Comparison of ENCODE assay signal across 8 mouse cellular contexts in the genomic region with DNA sequence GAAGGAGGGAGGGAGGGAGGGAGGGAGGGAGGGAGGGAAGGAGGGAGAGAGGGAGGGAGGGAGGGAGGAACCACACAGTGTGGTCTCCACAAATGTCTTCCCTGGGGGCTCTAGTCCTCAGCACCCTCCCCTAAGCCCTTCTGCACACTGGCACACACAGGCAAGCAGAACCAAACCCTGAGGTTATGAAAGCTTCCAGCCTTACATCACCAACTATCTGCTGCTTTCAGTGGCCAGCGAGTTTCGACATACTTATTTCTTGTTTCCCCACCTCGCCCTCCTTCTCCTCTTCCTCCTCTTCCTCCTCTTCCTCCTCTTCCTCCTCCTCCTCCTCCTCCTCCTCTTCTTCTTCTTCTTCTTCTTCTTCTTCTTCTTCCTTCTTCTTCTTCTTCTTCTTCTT. TPM values are rescaled to one million over a fixed set of nuclear protein-coding genes. Genes with fewer than 3 reads are reported as not detected.
DNase-seq lines count a peak whose midpoint lies in the region; ATAC-seq and TF ChIP-seq lines count a peak whose summit lies in the region.
"Not testable (repeated sequence)": the region's sequence is repeated elsewhere in the genome, so short reads cannot be mapped to it uniquely, and the experiment has no call there.

No protein-coding gene starts in this region.

- H3K79me2 ChIP-seq in liver, adult 2 months (ENCODE audit: control insufficient read depth, insufficient read depth, low read length): not testable (repeated sequence)

- not testable (repeated sequence) for H3K4me2 ChIP-seq in liver, embryonic 16.5 days (ENCODE audit: low read depth, low read length)

- not testable (repeated sequence) for TF ChIP-seq CTCF in bone marrow macrophage, adult 2 months (IDR thresholded peaks at IDR 0.05; ENCODE audit: low read depth, low read length); liver, adult 2 months (IDR thresholded peaks at IDR 0.05; ENCODE audit: low read depth, low read length)

- not testable (repeated sequence) for H3K27me3 ChIP-seq in liver, adult 2 months (ENCODE audit: control insufficient read depth, insufficient read depth, low read length); liver, embryonic 16.5 days (ENCODE audit: control insufficient read depth, insufficient read depth, low read depth, low read length)

- not testable (repeated sequence) for H3K9ac ChIP-seq in liver, adult 2 months (ENCODE audit: low read depth, low read length); liver, embryonic 16.5 days (ENCODE audit: low read depth, low read length)

- peaks cover 46% of the 10 kb centered on the region for H3K4me1 ChIP-seq in bone marrow macrophage, adult 2 months (ENCODE audit: control insufficient read depth, insufficient read depth, low read length)
- peaks cover 31% of the 10 kb centered on the region for H3K4me1 ChIP-seq in liver, adult 2 months (ENCODE audit: control insufficient read depth, insufficient read depth, low read length)
- peaks cover 17% of the 10 kb centered on the region for H3K4me1 ChIP-seq in liver, embryonic 16.5 days (ENCODE audit: control insufficient read depth, low read depth, low read length)

- H3K9me3 ChIP-seq in liver, embryonic 16.5 days (replicated peaks; ENCODE audit: control insufficient read depth, low read length): not testable (repeated sequence)

- not testable (repeated sequence) for H3K36me3 ChIP-seq in liver, adult 2 months (ENCODE audit: control insufficient read depth, insufficient read depth, low read length); liver, embryonic 16.5 days (ENCODE audit: control insufficient read depth, insufficient read depth)

- peak; percentile 48 for DNase-seq in NIH3T3 (ENCODE audit: low read depth)
- DNase-seq in liver, adult 2 months (ENCODE audit: extremely low read depth, low read depth, low spot score): peak; percentile 81
- DNase-seq in lung, postnatal 25 days (ENCODE audit: low spot score): peak; percentile 35

- not testable (repeated sequence) for H3K4me3 ChIP-seq in bone marrow macrophage, adult 2 months (ENCODE audit: insufficient read depth, low read length); liver, adult 2 months (ENCODE audit: insufficient read depth, low read depth, low read length); liver, embryonic 16.5 days (ENCODE audit: low read depth, low read length)

- not testable (repeated sequence) for TF ChIP-seq POLR2A in bone marrow macrophage, adult 2 months (IDR thresholded peaks at IDR 0.05; ENCODE audit: borderline replicate concordance, low read depth, low read length); liver, adult 2 months (IDR thresholded peaks at IDR 0.05; ENCODE audit: extremely low read depth, insufficient read depth, low read length)

- peak; percentile 72 for ATAC-seq in granulocyte monocyte progenitor cell, adult 5-6 weeks (replicated peaks; ENCODE audit: poor library complexity, severe bottlenecking)
- 0 out of 2 replicates have a peak, but pooled peaks have one; percentile 20 for ATAC-seq in liver, embryonic 16.5 days (ENCODE audit: low read depth)
- ATAC-seq in megakaryocyte, adult 5-6 weeks (ENCODE audit: poor library complexity, severe bottlenecking): peak; percentile 65
- peak; percentile 36; the same call in 1 of the 2 replicates for ATAC-seq in neutrophil, adult 5-6 weeks (ENCODE audit: extremely low read depth, insufficient number of reproducible peaks, low FRiP score, poor library complexity, severe bottlenecking)

- 11% methylated on average over 3 of the region's 3 CpGs for WGBS in liver, adult 2 months
- 19% methylated on average over 3 of the region's 3 CpGs for WGBS in liver, embryonic 16.5 days (ENCODE audit: insufficient replicate concordance)

- H3K27ac ChIP-seq in bone marrow macrophage, adult 2 months (ENCODE audit: insufficient read depth, low read depth, low read length): peak overlapping the region; percentile 43; the same call in 1 of the 2 replicates
- H3K27ac ChIP-seq in liver, adult 2 months (replicated peaks; ENCODE audit: insufficient read depth, low read depth, low read length): not testable (repeated sequence)
- H3K27ac ChIP-seq in liver, embryonic 16.5 days (ENCODE audit: low read length): peak overlapping the region; percentile 72; the same call in 1 of the 2 replicates

RNA-seq across cellular contexts. Expression of gene Ppp2r5a, which starts 19.6 kb away (rescaled TPM):
- polyA plus RNA-seq in bone marrow macrophage, adult 2 months (2012; ENCODE audit: insufficient read depth, insufficient read length, missing spikeins): 113 and 117 TPM in 2 replicates
- 117 and 162 TPM in 2 replicates for total RNA-seq in granulocyte monocyte progenitor cell, adult 5-6 weeks (2014; fragmentation: Nextera tagmentation)
- 122 and 183 TPM in 2 replicates for total RNA-seq in granulocyte monocyte progenitor cell, adult 5-6 weeks (2017)
- total RNA-seq in liver, adult 2 months (2014; rRNA removed): 149 and 170 TPM in 2 replicates
- 75.3 and 80.3 TPM in 2 replicates for polyA plus RNA-seq in liver, adult 2 months (2012; rRNA removed)
- 9.8 and 11.3 TPM in 2 replicates for polyA plus RNA-seq in liver, embryonic 16.5 days (2015; fragmentation: Nextera tagmentation; extraction: Ambion mirVana)
- total RNA-seq in megakaryocyte, adult 5-6 weeks (2015): 333 and 372 TPM in 2 replicates
- 428 and 451 TPM in 2 replicates for total RNA-seq in megakaryocyte, adult 5-6 weeks (2017)
- total RNA-seq in neutrophil, adult 5-6 weeks (2017): 341 and 410 TPM in 2 replicates

Comparison
In these comparisons a context has a peak if more than half of its experiments do, and no peak if none do; other contexts are left out.
1. ATAC-seq: peak in every context shown above with its lines; median percentile 72 in granulocyte monocyte progenitor cell, adult 5-6 weeks; 65 in megakaryocyte, adult 5-6 weeks; 36 in neutrophil, adult 5-6 weeks; 20 in liver, embryonic 16.5 days.